Mouse (Mus musculus) right cerebral cortex, postnatal 14 days (tissue): ENCODE data around the gene Neurog1.

Source experiments
- DNase-seq: peaks from one replicate; pipeline ENCODE4 v3.0.0; 2022

The Neurog1 gene

GRCm38 (mm10) chr13:56209067-56209411, 42.9 kb downstream of the Neurog1 start:
- no peak for DNase-seq

GRCm38 (mm10) chr13:56208225-56209066, 43.5 kb downstream of the Neurog1 start:
- no peak for DNase-seq
